Mouse (Mus musculus) thymus, adult 2 months (tissue): ENCODE data around the gene Celf5. TPM values are rescaled to one million over a fixed set of nuclear protein-coding genes. Genes with fewer than 3 reads are reported as not detected.

Experiments used
- DNase-seq: peaks from one replicate; pipeline ENCODE4 v3.0.0; 2021
- H3K27ac ChIP-seq: fragments of 200-500 bp; 2 replicates; pipeline ENCODE4 v1.5.1; 2012; ENCODE audit warnings: low read length, control low read depth; ENCODE audit not compliant: control insufficient read depth, insufficient read depth
- H3K27me3 ChIP-seq: fragments of 200-500 bp; 2 replicates; pipeline ENCODE4 v1.6.1; 2012; ENCODE audit warnings: mild to moderate bottlenecking, low read length, moderate library complexity, mixed read lengths; ENCODE audit not compliant: control insufficient read depth, insufficient read depth
- H3K36me3 ChIP-seq: fragments of 200-500 bp; 2 replicates; pipeline ENCODE4 v1.6.1; 2012; ENCODE audit warnings: mild to moderate bottlenecking, low read length, moderate library complexity; ENCODE audit not compliant: control insufficient read depth, insufficient read depth
- H3K4me1 ChIP-seq: fragments of 200-500 bp; replicated peaks from 2 replicates; pipeline ENCODE4 v1.6.1; 2012; ENCODE audit warnings: low read length; ENCODE audit not compliant: control insufficient read depth, insufficient read depth
- H3K4me3 ChIP-seq: fragments of 200-500 bp; 2 replicates; pipeline ENCODE4 v1.5.1; 2012; ENCODE audit warnings: mild to moderate bottlenecking, low read length, control low read depth, moderate library complexity; ENCODE audit not compliant: control insufficient read depth, insufficient read depth
- CTCF ChIP-seq: fragments of 200-500 bp; IDR thresholded peaks from 2 replicates; pipeline ENCODE4 v1.5.1; 2012; ENCODE audit warnings: mild to moderate bottlenecking, control low read depth, low read length, moderate library complexity, borderline replicate concordance; ENCODE audit not compliant: control insufficient read depth, poor library complexity, insufficient read depth; ENCODE audit errors: extremely low read depth
- POLR2A ChIP-seq: fragments of 200-500 bp; IDR thresholded peaks from 2 replicates; pipeline ENCODE4 v1.6.1; 2012; ENCODE audit warnings: mild to moderate bottlenecking, low read length, control low read depth, moderate library complexity; ENCODE audit not compliant: control insufficient read depth, poor library complexity, insufficient read depth; ENCODE audit errors: extremely low read depth
- WGBS: fragments of 180-500 bp; shearing (Covaris S2); methylation state at CpG from one replicate; pipeline ENCODE4 v1.1.7; 2018; 5-methylcytosine and 5-hydroxymethylcytosine counted together
- polyA plus RNA-seq: library from polyadenylated mRNA; depleted of rRNA; stranded (reverse); fragments of >200 nt; gene quantifications from 2 replicates; pipeline ENCODE4 v1.2.3, GENCODE M21; 2012

Celf5 gene
- polyA plus RNA-seq, 1 experiment = 5.1 TPM

DNA sequence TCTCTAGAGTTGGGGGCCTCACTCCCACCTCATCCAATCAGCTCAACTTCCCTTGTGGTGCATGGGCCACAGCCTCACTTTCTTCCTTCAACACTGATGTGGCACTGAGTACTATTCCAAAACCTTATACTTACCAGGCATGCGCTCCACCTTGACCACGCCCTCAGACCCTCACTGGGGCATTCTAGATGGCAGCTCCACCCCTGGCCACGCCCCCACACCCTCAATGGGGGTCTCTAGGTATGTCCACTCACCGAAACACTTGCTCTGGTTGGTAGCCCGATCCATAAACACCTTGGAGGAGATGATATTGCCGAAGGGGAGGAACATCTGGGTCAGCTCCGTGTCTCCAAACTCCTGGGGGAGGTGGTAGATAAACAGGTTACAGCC, 20.1 kb downstream of the Celf5 start:
- DNase-seq = no peak
- H3K4me1 ChIP-seq = peaks cover 11% of the 10 kb centered on the region
- no peak overlapping the region for H3K27ac ChIP-seq
- no peak for TF ChIP-seq POLR2A
- no peak overlapping the region for H3K4me3 ChIP-seq
- H3K36me3 ChIP-seq = no peaks in the 10 kb centered on the region
- WGBS = 60% methylated on average over 7 of the region's 7 CpGs
- H3K27me3 ChIP-seq = no peaks in the 10 kb centered on the region; the same call in 1 of the 2 replicates

- H3K4me1 ChIP-seq = peaks cover 11% of the 10 kb centered on the region
- H3K4me3 ChIP-seq = no peak overlapping the region
- H3K36me3 ChIP-seq = no peaks in the 10 kb centered on the region
- TF ChIP-seq POLR2A = no peak
- TF ChIP-seq CTCF = no peak
- H3K27ac ChIP-seq = no peak overlapping the region
- no peak for DNase-seq
- H3K27me3 ChIP-seq = no peaks in the 10 kb centered on the region; the same call in 1 of the 2 replicates
- 11% methylated on average over 16 of the region's 16 CpGs for WGBS
These were observed 20.7 kb downstream of the Celf5 start for GRCm38 (mm10) chr10:81461673-81462414.

DNA sequence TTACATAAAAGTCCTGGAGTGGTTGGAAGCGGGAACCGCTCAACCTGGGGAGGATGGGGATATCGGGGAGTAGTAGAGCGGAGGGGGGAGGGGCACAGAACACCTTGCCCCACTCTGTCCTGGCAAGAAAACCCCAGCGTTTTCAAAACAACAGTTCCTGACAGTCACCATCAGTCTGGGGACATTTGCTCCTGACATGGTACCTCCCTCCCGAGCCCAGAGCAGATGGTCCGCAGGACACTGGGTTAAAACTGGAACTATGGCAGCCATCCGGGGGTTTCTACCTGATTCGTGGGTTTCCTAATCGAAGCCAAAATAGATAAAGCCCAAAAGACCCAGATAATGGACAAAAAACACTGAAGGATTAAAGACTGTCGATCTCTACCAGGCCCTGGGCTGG, 21.6 kb downstream of the Celf5 start:
- DNase-seq = no peak
- Histone ChIP-seq H3K4me3 (no peak overlapping the region), H3K36me3 (no peaks in the 10 kb centered on the region), H3K27me3 (no peaks in the 10 kb centered on the region; the same call in 1 of the 2 replicates), H3K27ac (no peak overlapping the region), H3K4me1 (peaks cover 11% of the 10 kb centered on the region)
- no peak for TF ChIP-seq CTCF
- TF ChIP-seq POLR2A = no peak
- 41% methylated on average over 11 of the region's 11 CpGs for WGBS

- H3K4me3 ChIP-seq = no peak overlapping the region
- no peak for DNase-seq
- no peak overlapping the region for H3K27ac ChIP-seq
- no peaks in the 10 kb centered on the region; the same call in 1 of the 2 replicates for H3K27me3 ChIP-seq
- TF ChIP-seq CTCF (no peak), POLR2A (no peak)
- WGBS = 22% methylated on average over 20 of the region's 20 CpGs
- H3K36me3 ChIP-seq = no peaks in the 10 kb centered on the region
- peaks cover 11% of the 10 kb centered on the region for H3K4me1 ChIP-seq
These were observed 22.0 kb downstream of the Celf5 start for GRCm38 (mm10) chr10:81460471-81460870.

DNA sequence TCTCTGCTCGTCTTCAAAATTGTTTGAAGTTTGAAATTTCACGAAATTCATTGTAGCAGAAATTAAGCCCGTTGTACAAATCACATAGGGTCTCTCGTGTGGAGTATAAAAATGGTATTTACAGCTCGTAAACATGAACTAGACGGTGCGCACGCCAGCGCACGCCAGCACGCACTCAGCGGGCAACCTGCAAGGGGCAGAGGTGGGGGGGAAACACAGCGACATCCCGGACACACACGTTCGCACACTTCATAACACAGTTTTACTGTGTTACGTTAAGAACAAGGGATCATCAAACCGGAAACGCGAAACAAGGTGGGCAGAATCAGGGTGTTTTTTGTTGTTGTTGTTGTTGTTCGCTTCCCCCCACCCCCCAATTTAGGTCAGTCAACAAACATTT, 23.1 kb downstream of the Celf5 start:
- H3K36me3 ChIP-seq = no peaks in the 10 kb centered on the region
- WGBS = 83% methylated on average over 21 of the region's 21 CpGs
- H3K4me3 ChIP-seq = no peak overlapping the region
- H3K27me3 ChIP-seq = no peaks in the 10 kb centered on the region; the same call in 1 of the 2 replicates
- DNase-seq = no peak
- H3K4me1 ChIP-seq = peaks cover 11% of the 10 kb centered on the region
- H3K27ac ChIP-seq = no peak overlapping the region
- TF ChIP-seq CTCF = no peak
- TF ChIP-seq POLR2A = no peak

DNA sequence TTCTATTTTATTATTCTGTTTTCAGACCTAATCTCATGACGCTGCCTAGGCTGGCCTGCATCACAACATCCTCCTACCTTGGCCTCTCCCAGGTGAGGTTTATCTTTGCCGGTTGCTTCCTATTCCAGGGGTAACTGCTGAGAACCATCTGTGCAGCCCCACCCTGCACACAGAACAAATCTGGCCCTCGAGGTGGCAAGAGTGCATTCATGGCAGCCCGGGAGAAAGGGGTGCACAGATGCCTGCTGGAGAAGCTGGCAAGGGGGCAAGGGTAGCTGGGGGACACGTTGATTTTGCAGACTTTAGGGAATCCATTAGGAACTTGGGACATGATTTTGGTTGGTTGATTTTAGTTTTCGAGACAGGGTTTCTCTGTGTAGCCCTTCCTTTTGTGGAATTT, 24.2 kb downstream of the Celf5 start:
- no peaks in the 10 kb centered on the region for H3K36me3 ChIP-seq
- H3K27me3 ChIP-seq = peaks cover 4% of the 10 kb centered on the region; the same call in 1 of the 2 replicates
- H3K4me3 ChIP-seq = no peak overlapping the region
- TF ChIP-seq POLR2A (no peak), CTCF (no peak)
- 86% methylated on average over 6 of the region's 6 CpGs for WGBS
- no peak overlapping the region for H3K27ac ChIP-seq
- peaks cover 6% of the 10 kb centered on the region; the same call in 1 of the 2 replicates for H3K4me1 ChIP-seq
- DNase-seq = no peak

DNA sequence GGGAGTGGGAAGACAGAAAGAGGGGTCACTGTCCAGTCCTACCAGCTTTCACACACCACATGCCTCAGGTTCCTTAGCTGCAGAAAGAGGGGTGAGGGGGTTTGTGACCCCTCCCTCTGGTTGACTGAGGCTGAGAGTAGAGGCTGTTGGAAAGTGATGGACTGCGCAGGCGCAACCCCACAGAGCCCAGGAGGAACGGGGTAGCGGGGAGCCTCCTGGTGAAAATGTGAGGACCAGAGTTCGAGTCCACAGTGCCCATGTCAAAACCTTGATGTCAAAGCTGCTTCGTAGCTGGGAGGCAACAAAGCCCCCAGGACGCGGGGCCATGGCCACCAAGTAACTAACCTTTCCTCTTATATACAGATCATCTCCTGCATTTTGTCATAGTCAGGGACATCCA, 24.9 kb downstream of the Celf5 start:
- H3K27ac ChIP-seq = no peak overlapping the region
- H3K36me3 ChIP-seq = no peaks in the 10 kb centered on the region
- DNase-seq = no peak
- peaks cover 6% of the 10 kb centered on the region; the same call in 1 of the 2 replicates for H3K27me3 ChIP-seq
- peaks cover 6% of the 10 kb centered on the region; the same call in 1 of the 2 replicates for H3K4me1 ChIP-seq
- TF ChIP-seq POLR2A (no peak), CTCF (no peak)
- H3K4me3 ChIP-seq = no peak overlapping the region
- 90% methylated on average over 8 of the region's 8 CpGs for WGBS
